Mouse (Mus musculus) forebrain, postnatal 0 days (tissue): ENCODE measurements around the gene Zbtb46. TPM values are rescaled to one million over a fixed set of nuclear protein-coding genes. Genes with fewer than 3 reads are reported as not detected.
A peak's percentile ranks its signal among the peaks of the same experiment; 100 is the strongest.

Source experiments
- ATAC-seq: fragments of 200-750 bp; cut with Nextera tagmentation; 2 replicates; pipeline ENCODE4 v1.8.0; 2017; ENCODE audit warnings: mild to moderate bottlenecking, moderate library complexity
- DNase-seq: peaks from one replicate; pipeline ENCODE4 v3.0.0-alpha.2; 2015
- H3K27ac ChIP-seq: fragments of 300-500 bp; sonication (generic); 2 replicates; pipeline ENCODE4 v1.5.1; 2014; ENCODE audit warnings: low read depth, mild to moderate bottlenecking, antibody characterized with exemption, low read length, moderate library complexity, mixed read lengths
- H3K27me3 ChIP-seq: fragments of 300-500 bp; sonication (generic); 2 replicates; pipeline ENCODE4 v1.6.1; 2014; ENCODE audit warnings: mild to moderate bottlenecking, low read length, mixed read lengths; ENCODE audit not compliant: insufficient read depth
- H3K36me3 ChIP-seq: fragments of 300-500 bp; sonication (generic); 2 replicates; pipeline ENCODE4 v1.6.1; 2014; ENCODE audit warnings: mild to moderate bottlenecking, moderate library complexity; ENCODE audit not compliant: insufficient read depth
- H3K4me1 ChIP-seq: fragments of 300-500 bp; sonication (generic); 2 replicates; pipeline ENCODE4 v1.6.1; 2014; ENCODE audit warnings: antibody characterized with exemption; ENCODE audit not compliant: insufficient read depth
- H3K4me2 ChIP-seq: fragments of 300-500 bp; sonication (generic); 2 replicates; pipeline ENCODE4 v1.6.1; 2014; ENCODE audit warnings: low read depth, mild to moderate bottlenecking, moderate library complexity
- H3K4me3 ChIP-seq: fragments of 300-500 bp; sonication (generic); 2 replicates; pipeline ENCODE4 v1.5.1; 2014; ENCODE audit warnings: low read depth, low read length, mixed read lengths
- H3K9ac ChIP-seq: fragments of 300-500 bp; sonication (generic); 2 replicates; pipeline ENCODE4 v1.6.1; 2014; ENCODE audit warnings: mild to moderate bottlenecking
- H3K9me3 ChIP-seq: fragments of 300-500 bp; sonication (generic); 2 replicates; pipeline ENCODE4 v1.6.1; 2016; ENCODE audit warnings: low read length
- CTCF ChIP-seq: sonication (generic); IDR thresholded peaks from 2 replicates; pipeline ENCODE4 v1.5.1; 2016; ENCODE audit warnings: antibody characterized with exemption, control low read depth, low read depth
- WGBS: fragments of 180-500 bp; shearing (Covaris S2); extraction: QIAGEN DNeasy Blood & Tissue Kit; methylation state at CpG from one replicate; pipeline ENCODE4 v1.1.7; 2014; 5-methylcytosine and 5-hydroxymethylcytosine counted together
- polyA plus RNA-seq: library from polyadenylated mRNA; unstranded; fragments of >200 nt; fragmentation: Nextera tagmentation; extraction: Ambion mirVana; gene quantifications from 2 replicates; pipeline ENCODE4 v1.2.1, GENCODE M21; 2015
- total RNA-seq: library from RNA; depleted of rRNA; stranded (reverse); fragments of >200 nt; gene quantifications from 2 replicates; pipeline ENCODE4 v1.2.3, GENCODE M21; 2014

The Zbtb46 gene
- total and polyA plus RNA-seq, 2 experiments from 2014 or later, result 11.0 to 17.7 TPM

DNA sequence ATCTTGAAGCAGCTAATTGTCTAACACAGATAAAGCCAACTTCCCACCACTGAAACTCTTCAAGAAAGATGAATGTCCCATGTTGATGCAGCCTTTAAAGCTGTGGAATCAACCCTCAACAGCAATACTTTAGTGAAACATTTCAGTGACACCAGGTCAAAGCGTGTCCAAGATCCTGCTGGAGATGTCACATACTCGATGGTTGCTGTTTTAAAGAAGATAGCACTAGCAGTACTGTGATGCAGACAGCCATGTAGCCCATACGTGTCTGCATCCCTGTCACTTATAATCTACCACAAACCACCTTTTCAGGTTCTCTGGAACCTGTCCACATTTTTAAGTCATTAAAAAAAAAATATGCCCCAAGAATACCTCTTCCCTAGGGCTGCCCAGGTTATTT lies 55.5 kb downstream of the Zbtb46 start:
- Histone ChIP-seq H3K9ac (no peak overlapping the region), H3K4me1 (no peaks in the 10 kb centered on the region), H3K4me2 (no peak overlapping the region), H3K36me3 (no peaks in the 10 kb centered on the region), H3K27ac (no peak overlapping the region), H3K27me3 (no peaks in the 10 kb centered on the region), H3K9me3 (no peaks in the 10 kb centered on the region), H3K4me3 (no peak overlapping the region)
- WGBS, result 89% methylated on average over 3 of the region's 3 CpGs
- ATAC-seq (no peak), DNase-seq (no peak)
- no peak for TF ChIP-seq CTCF

GRCm38 (mm10) chr2:181401497-181401896 lies 57.7 kb downstream of the Zbtb46 start:
- H3K4me1 ChIP-seq, result no peaks in the 10 kb centered on the region
- DNase-seq (no peak), ATAC-seq (no peak)
- H3K27me3 ChIP-seq, result no peaks in the 10 kb centered on the region
- H3K9me3 ChIP-seq, result no peaks in the 10 kb centered on the region
- H3K27ac ChIP-seq, result no peak overlapping the region
- no peak overlapping the region for H3K4me3 ChIP-seq
- H3K9ac ChIP-seq, result no peak overlapping the region
- H3K4me2 ChIP-seq, result no peak overlapping the region
- no peaks in the 10 kb centered on the region for H3K36me3 ChIP-seq
- no peak for TF ChIP-seq CTCF
- whole genome bisulfite sequencing, result 46% methylated on average over 1 of the region's 1 CpGs

DNA sequence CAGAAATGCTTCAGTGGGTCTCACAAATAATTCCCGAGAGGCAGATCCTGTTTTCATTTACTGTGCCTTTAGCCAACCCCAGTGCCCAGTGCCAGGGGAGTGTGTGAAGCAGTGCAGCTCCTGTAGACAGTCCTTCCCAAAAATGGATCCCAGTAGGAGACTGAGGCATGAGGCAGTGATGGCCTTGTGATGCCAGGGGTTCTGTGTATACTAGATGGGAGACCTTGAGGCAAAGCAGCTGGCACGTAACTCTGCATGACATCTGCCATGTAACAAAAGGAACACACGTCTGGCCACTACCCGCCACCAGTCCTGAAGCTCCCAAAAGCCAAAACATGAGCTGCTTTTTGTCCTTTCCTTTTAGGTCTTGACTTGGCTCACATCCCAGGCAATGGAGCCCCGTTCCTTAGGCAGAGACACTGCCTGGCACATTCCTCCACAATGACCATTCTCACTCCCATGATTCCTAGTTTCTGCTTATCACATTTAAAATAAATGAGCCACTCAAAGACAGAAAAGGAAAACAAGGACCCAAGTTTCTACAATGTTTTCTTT lies 61.9 kb downstream of the Zbtb46 start:
- DNase-seq (no peak), ATAC-seq (no peak)
- Histone ChIP-seq H3K4me1 (no peaks in the 10 kb centered on the region), H3K9ac (no peak overlapping the region), H3K9me3 (no peaks in the 10 kb centered on the region), H3K4me3 (no peak overlapping the region), H3K36me3 (no peaks in the 10 kb centered on the region), H3K4me2 (no peak overlapping the region), H3K27me3 (no peaks in the 10 kb centered on the region), H3K27ac (no peak overlapping the region)
- WGBS, result 50% methylated on average over 5 of the region's 5 CpGs
- TF ChIP-seq CTCF, result no peak

GRCm38 (mm10) chr2:181394086-181394485 lies 65.1 kb downstream of the Zbtb46 start:
- WGBS, result 95% methylated on average over 3 of the region's 3 CpGs
- no peak overlapping the region for H3K9ac ChIP-seq
- H3K4me3 ChIP-seq, result no peak overlapping the region
- H3K9me3 ChIP-seq, result no peaks in the 10 kb centered on the region
- no peak overlapping the region for H3K4me2 ChIP-seq
- H3K27me3 ChIP-seq, result no peaks in the 10 kb centered on the region
- no peak for ATAC-seq
- no peak for DNase-seq
- H3K4me1 ChIP-seq, result no peaks in the 10 kb centered on the region
- H3K27ac ChIP-seq, result no peak overlapping the region
- no peak for TF ChIP-seq CTCF
- 0 out of 2 replicates have a peak, but pooled peaks cover 13% of the 10 kb centered on the region for H3K36me3 ChIP-seq

- peak; percentile 93 for TF ChIP-seq CTCF
- Histone ChIP-seq H3K4me2 (no peak overlapping the region), H3K4me3 (no peak overlapping the region), H3K27ac (no peak overlapping the region), H3K27me3 (no peaks in the 10 kb centered on the region), H3K9me3 (no peaks in the 10 kb centered on the region), H3K36me3 (0 out of 2 replicates have a peak, but pooled peaks cover 13% of the 10 kb centered on the region), H3K9ac (no peak overlapping the region), H3K4me1 (no peaks in the 10 kb centered on the region)
- peak; percentile 93 for ATAC-seq
- WGBS, result 31% methylated on average over 4 of the region's 4 CpGs
- peak; percentile 91 for DNase-seq
These were observed 66.5 kb downstream of the Zbtb46 start for GRCm38 (mm10) chr2:181392600-181393213.

- no peak overlapping the region for H3K4me2 ChIP-seq
- H3K4me1 ChIP-seq, result no peaks in the 10 kb centered on the region
- TF ChIP-seq CTCF, result no peak
- DNase-seq, result no peak
- no peak overlapping the region for H3K27ac ChIP-seq
- no peak overlapping the region for H3K4me3 ChIP-seq
- H3K27me3 ChIP-seq, result no peaks in the 10 kb centered on the region
- no peak overlapping the region for H3K9ac ChIP-seq
- H3K36me3 ChIP-seq, result 0 out of 2 replicates have a peak, but pooled peaks cover 19% of the 10 kb centered on the region
- ATAC-seq, result no peak
- WGBS, result 76% methylated on average over 2 of the region's 2 CpGs
- no peaks in the 10 kb centered on the region for H3K9me3 ChIP-seq
These were observed 67.7 kb downstream of the Zbtb46 start for GRCm38 (mm10) chr2:181391541-181391940.

DNA sequence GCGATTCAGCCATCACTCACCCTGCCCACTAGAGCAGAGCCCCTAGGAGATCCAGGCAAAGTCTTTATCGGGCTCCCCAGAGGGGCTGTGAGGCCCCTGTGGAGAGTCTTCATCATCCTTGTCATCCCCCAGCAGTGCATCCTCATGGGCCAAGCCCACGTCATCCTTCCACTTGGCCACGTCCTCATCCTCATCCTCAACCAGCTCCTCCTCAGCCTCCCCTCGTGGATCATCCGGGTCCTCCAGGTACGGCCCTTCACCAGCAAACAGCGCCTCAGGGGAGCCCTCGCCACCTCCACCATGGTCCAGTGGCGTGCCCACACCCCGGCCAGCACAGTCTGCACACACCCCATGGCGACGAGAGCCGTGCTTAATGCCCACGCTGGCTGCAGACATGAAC lies 68.2 kb downstream of the Zbtb46 start:
- no peaks in the 10 kb centered on the region for H3K27me3 ChIP-seq
- no peak for DNase-seq
- no peak overlapping the region for H3K27ac ChIP-seq
- WGBS, result 88% methylated on average over 15 of the region's 15 CpGs
- no peaks in the 10 kb centered on the region for H3K9me3 ChIP-seq
- ATAC-seq, result no peak
- H3K9ac ChIP-seq, result no peak overlapping the region
- H3K4me1 ChIP-seq, result no peaks in the 10 kb centered on the region
- no peak for TF ChIP-seq CTCF
- no peak overlapping the region for H3K4me3 ChIP-seq
- H3K36me3 ChIP-seq, result 0 out of 2 replicates have a peak, but pooled peaks cover 19% of the 10 kb centered on the region
- H3K4me2 ChIP-seq, result no peak overlapping the region
